Mouse (Mus musculus) midbrain, embryonic 16.5 days (tissue): ENCODE measurements around the gene Nf1. TPM values are rescaled to one million over a fixed set of nuclear protein-coding genes. Genes with fewer than 3 reads are reported as not detected.

Experiments
- ATAC-seq: fragments of 200-750 bp; cut with Nextera tagmentation; 2 replicates; pipeline ENCODE4 v1.8.0; 2017; ENCODE audit warnings: moderate TSS enrichment
- H3K27ac ChIP-seq: fragments of 300-500 bp; sonication (generic); 2 replicates; pipeline ENCODE4 v1.5.1; 2014; ENCODE audit warnings: mild to moderate bottlenecking, low read length, mixed read lengths
- H3K27me3 ChIP-seq: fragments of 300-500 bp; sonication (generic); 2 replicates; pipeline ENCODE4 v1.6.1; 2014; ENCODE audit warnings: low read depth, low read length, mixed read lengths; ENCODE audit not compliant: control insufficient read depth, insufficient read depth
- H3K36me3 ChIP-seq: fragments of 300-500 bp; sonication (generic); 2 replicates; pipeline ENCODE4 v1.6.1; 2014; ENCODE audit warnings: mild to moderate bottlenecking, low read length, moderate library complexity, mixed read lengths; ENCODE audit not compliant: control insufficient read depth, insufficient read depth
- H3K4me1 ChIP-seq: fragments of 300-500 bp; sonication (generic); 2 replicates; pipeline ENCODE4 v1.6.1; 2014; ENCODE audit warnings: mild to moderate bottlenecking, low read length, mixed read lengths; ENCODE audit not compliant: control insufficient read depth, insufficient read depth
- H3K4me2 ChIP-seq: fragments of 300-500 bp; sonication (generic); 2 replicates; pipeline ENCODE4 v1.6.1; 2014; ENCODE audit warnings: mild to moderate bottlenecking, low read length, mixed read lengths
- H3K4me3 ChIP-seq: fragments of 300-500 bp; sonication (generic); 2 replicates; pipeline ENCODE4 v1.5.1; 2014; ENCODE audit warnings: low read depth, mild to moderate bottlenecking, low read length, moderate library complexity, mixed read lengths
- H3K9ac ChIP-seq: fragments of 300-500 bp; sonication (generic); 2 replicates; pipeline ENCODE4 v1.6.1; 2014; ENCODE audit warnings: low read depth, low read length, mixed read lengths
- H3K9me3 ChIP-seq: fragments of 300-500 bp; sonication (generic); replicated peaks from 2 replicates; pipeline ENCODE4 v1.6.1; 2014; ENCODE audit warnings: mild to moderate bottlenecking, low read length, mixed read lengths; ENCODE audit not compliant: control insufficient read depth, poor library complexity, severe bottlenecking
- WGBS: fragments of 180-500 bp; shearing (Covaris S2); extraction: QIAGEN DNeasy Blood & Tissue Kit; methylation state at CpG from one replicate; pipeline ENCODE4 v1.1.7; 2014; 5-methylcytosine and 5-hydroxymethylcytosine counted together
- polyA plus RNA-seq: library from polyadenylated mRNA; unstranded; fragments of >200 nt; fragmentation: Nextera tagmentation; extraction: Ambion mirVana; gene quantifications from 2 replicates; pipeline ENCODE4 v1.2.1, GENCODE M21; 2015

Nf1 gene
- polyA plus RNA-seq, 1 experiment from 2014 or later = 4.7 TPM

DNA sequence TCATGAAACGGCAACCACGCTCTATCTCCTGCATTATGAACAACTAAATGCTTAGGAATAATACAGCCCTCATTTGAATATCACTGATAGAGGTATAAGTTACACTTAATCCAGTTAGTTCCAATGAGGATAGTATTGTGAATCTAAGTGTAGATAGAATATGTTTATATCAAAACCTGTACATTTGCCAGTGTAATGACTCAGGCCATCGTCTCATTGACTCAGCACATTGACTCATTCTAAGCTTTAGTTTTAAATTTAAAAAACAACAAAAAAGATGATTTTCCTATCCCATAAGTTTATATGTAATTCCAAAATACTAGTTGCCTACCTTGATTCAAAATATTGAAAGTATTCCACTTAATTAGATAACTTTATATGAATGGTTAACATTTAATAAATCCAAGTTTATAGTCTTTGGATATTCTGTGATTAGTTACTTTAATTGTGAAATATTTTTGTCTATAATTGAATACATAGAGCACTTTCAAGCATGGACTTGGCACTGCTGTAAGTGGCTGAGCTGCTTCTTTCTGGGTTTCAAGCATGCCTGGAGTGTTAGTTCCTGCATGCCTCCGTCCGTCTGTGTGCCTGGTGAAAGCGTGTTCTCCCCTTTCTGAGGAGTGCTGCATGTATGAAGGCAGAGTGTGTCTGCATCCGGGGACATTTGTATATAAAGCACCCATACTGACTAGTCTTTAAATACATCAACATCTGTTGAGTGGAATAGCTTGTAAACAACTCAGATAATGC is 74.4 kb downstream of the Nf1 start:
- Histone ChIP-seq H3K27me3 (no peaks in the 10 kb centered on the region), H3K9ac (no peak overlapping the region), H3K36me3 (peaks cover 9% of the 10 kb centered on the region; the same call in 1 of the 2 replicates), H3K4me1 (no peaks in the 10 kb centered on the region), H3K4me2 (no peak overlapping the region), H3K27ac (no peak overlapping the region), H3K9me3 (no peaks in the 10 kb centered on the region), H3K4me3 (no peak overlapping the region)
- 88% methylated on average over 7 of the region's 7 CpGs for WGBS
- no peak for ATAC-seq

DNA sequence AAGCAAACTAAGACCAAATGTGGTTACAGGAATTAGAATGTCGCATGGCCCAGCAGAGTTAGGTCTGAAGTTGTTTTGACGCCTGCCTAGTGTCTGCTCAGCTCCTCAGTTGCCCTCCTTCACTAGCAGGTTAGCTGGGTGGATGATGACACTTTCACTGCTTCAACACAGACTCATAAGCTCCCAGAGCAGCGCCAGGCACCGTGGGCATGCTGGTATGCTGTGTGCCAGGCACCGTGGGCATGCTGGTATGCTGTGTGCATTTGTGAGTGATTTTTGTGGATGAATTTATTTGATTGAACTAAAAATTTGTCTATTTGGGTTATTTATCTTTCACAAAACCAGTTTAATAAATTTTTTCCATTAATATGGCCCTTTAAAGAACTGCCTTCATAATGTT is 83.0 kb downstream of the Nf1 start:
- Histone ChIP-seq H3K27ac (no peak overlapping the region), H3K4me1 (no peaks in the 10 kb centered on the region), H3K36me3 (no peaks in the 10 kb centered on the region), H3K4me3 (no peak overlapping the region), H3K27me3 (no peaks in the 10 kb centered on the region), H3K9ac (no peak overlapping the region), H3K4me2 (no peak overlapping the region), H3K9me3 (no peaks in the 10 kb centered on the region)
- WGBS = 94% methylated on average over 5 of the region's 5 CpGs
- no peak for ATAC-seq

DNA sequence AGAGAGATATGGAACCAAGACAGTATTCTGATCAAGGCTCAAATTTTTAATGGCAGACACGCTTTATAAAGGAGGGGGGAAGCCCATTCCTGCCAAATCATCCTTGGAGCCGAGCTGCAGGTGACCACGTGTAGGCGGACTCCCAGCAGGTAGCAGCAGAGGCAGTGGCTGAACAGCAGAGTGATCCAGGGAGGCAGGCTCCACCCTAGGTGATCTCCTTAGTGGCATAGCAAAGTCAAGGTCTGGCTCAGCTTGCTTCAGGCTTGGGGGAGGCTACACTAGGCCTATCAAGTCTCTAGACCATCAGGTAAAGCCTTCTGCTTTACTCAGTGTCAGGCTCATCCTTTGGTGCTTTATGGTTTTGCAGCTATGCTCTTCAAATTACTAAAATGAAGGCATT is 87.1 kb downstream of the Nf1 start:
- Histone ChIP-seq H3K4me1 (no peaks in the 10 kb centered on the region), H3K9ac (no peak overlapping the region), H3K27me3 (no peaks in the 10 kb centered on the region), H3K36me3 (no peaks in the 10 kb centered on the region), H3K4me3 (no peak overlapping the region), H3K27ac (no peak overlapping the region), H3K4me2 (no peak overlapping the region), H3K9me3 (no peaks in the 10 kb centered on the region)
- ATAC-seq = no peak
- whole genome bisulfite sequencing = 64% methylated on average over 4 of the region's 4 CpGs

DNA sequence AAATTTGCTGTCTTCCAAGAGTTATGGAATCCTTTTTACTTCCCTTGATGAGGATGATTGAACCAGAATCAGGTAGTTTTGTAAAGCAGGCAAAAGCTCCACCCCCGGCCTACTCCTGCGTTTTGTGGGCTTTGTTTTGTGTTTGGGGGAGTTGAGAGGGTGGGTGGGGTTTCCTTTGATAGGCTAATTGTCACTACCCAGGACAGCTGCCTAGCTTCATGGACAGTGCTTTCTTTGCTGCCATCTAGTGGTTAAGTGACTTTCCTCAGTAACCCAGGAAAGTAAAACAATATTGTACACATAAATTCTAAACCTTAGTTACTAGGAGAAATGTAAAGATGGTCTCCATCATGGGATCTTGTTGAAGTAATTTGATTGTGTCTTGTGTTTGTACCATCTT is 88.1 kb downstream of the Nf1 start:
- Histone ChIP-seq H3K36me3 (no peaks in the 10 kb centered on the region), H3K9me3 (no peaks in the 10 kb centered on the region), H3K27me3 (no peaks in the 10 kb centered on the region), H3K27ac (no peak overlapping the region), H3K4me2 (no peak overlapping the region), H3K9ac (no peak overlapping the region), H3K4me1 (no peaks in the 10 kb centered on the region), H3K4me3 (no peak overlapping the region)
- ATAC-seq = no peak
- WGBS = 0% methylated on average over 2 of the region's 2 CpGs

DNA sequence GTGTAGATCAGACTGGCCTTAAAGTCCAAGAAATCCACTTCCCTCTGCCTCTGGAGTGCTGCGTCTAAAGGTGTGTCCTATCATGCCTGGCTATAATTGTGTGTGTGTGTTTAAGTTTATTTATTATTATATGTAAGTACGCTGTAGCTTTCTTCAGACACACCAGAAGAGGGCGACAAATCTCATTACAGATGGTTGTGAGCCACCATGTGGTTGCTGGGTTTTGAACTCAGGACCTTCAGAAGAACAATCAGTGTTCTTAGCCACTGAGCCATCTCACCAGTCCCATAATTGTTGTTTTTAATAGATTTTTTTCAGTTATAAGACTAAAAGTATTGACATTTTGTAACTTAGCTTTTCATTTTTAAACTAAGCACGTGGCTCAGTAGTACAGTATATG is 95.8 kb downstream of the Nf1 start:
- no peak for ATAC-seq
- 94% methylated on average over 4 of the region's 4 CpGs for WGBS
- peaks cover 9% of the 10 kb centered on the region; the same call in 1 of the 2 replicates for H3K36me3 ChIP-seq
- no peak overlapping the region for H3K9ac ChIP-seq
- no peaks in the 10 kb centered on the region for H3K27me3 ChIP-seq
- H3K9me3 ChIP-seq = no peaks in the 10 kb centered on the region
- no peak overlapping the region for H3K4me3 ChIP-seq
- H3K27ac ChIP-seq = no peak overlapping the region
- no peak overlapping the region for H3K4me2 ChIP-seq
- no peaks in the 10 kb centered on the region for H3K4me1 ChIP-seq

DNA sequence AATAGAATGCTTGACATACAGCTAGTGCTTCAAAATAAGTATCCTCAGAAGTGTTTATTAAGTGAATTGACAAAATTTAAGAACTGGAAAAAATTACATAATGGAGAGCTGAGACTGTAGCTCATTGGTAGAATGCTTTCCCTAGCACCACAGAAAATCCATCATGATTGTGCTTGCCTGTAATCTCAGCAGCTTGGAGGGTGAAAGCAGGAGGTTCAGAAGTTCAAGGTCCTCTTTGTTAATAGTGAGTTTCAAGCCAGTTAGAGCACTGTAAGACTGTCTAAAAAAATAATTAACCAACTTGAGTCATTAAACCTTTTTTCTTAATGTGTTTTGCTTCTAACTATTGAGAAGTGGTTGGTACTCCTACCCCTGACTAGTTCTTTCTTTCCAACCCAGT is 108.9 kb downstream of the Nf1 start:
- H3K4me3 ChIP-seq = no peak overlapping the region
- H3K27me3 ChIP-seq = no peaks in the 10 kb centered on the region
- no peak overlapping the region for H3K4me2 ChIP-seq
- no peak for ATAC-seq
- no peak overlapping the region for H3K27ac ChIP-seq
- no peak overlapping the region for H3K9ac ChIP-seq
- H3K9me3 ChIP-seq = no peaks in the 10 kb centered on the region
- H3K4me1 ChIP-seq = no peaks in the 10 kb centered on the region
- peaks cover 40% of the 10 kb centered on the region for H3K36me3 ChIP-seq

DNA sequence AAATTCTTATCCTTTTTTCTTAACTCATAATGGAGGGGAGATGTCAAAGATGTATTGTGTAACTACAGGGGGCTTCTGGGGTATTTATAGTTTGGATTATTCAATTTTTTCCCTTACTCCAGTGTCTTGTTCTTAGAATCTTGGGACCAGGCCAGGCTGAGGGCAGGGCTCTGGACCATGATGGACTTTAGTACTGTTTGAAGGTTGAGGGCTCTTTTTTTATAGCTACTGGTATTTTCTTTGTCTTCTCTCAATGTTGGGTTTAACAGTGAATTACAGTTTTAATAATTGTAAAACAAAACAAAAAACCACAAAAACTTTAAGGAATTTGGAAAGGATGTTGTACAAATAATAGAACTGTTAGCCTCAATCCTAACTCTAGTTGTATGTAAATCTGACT is 113.5 kb downstream of the Nf1 start:
- Histone ChIP-seq H3K4me2 (no peak overlapping the region), H3K4me1 (no peaks in the 10 kb centered on the region), H3K27ac (no peak overlapping the region), H3K4me3 (no peak overlapping the region), H3K27me3 (no peaks in the 10 kb centered on the region), H3K9me3 (no peaks in the 10 kb centered on the region), H3K36me3 (peaks cover 28% of the 10 kb centered on the region), H3K9ac (no peak overlapping the region)
- ATAC-seq = no peak

DNA sequence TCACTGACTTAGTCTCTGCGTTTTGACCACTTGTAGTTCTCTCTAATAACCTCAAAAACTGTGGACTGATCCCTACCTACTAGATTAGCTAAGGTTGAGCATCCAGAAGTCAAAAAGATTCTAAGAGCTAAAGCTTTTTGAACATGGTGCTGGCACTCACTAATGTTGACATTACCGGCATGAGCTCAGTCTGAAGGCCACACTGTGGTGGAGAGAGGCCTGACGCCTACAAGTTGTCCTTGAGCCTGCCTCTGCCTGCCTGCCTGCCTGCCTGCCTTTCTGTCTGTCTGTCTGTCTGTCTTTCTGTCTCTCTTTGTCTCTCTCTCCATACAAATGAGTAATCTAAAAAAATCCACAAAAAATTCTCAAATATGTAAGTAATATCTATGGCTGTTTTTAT is 118.4 kb downstream of the Nf1 start:
- Histone ChIP-seq H3K27ac (no peak overlapping the region), H3K9me3 (no peaks in the 10 kb centered on the region), H3K4me2 (no peak overlapping the region), H3K4me3 (no peak overlapping the region), H3K27me3 (no peaks in the 10 kb centered on the region), H3K36me3 (peaks cover 20% of the 10 kb centered on the region), H3K4me1 (no peaks in the 10 kb centered on the region), H3K9ac (no peak overlapping the region)
- WGBS = 92% methylated on average over 3 of the region's 3 CpGs
- no peak for ATAC-seq

DNA sequence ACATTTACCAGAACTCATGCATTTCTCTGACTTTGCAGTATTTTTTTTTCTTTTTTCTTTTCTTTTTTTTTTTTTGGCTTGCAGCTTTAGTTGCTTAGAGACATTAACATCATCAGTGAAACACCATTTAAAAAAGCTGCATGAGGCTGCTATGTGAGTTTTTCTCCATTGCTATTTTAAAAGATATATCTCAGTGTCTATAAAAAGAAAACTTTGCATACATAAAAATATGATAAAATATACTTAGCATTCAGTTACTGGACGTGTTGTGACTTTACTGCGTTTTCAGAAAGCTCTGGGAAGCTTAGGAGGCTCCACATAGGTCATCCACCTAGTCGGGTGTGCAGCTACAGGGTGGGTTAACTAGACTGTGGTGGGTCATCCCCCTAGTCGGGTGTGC is 120.4 kb downstream of the Nf1 start:
- Histone ChIP-seq H3K4me2 (no peak overlapping the region), H3K36me3 (peaks cover 13% of the 10 kb centered on the region), H3K9ac (no peak overlapping the region), H3K27me3 (no peaks in the 10 kb centered on the region), H3K27ac (no peak overlapping the region), H3K4me1 (no peaks in the 10 kb centered on the region), H3K4me3 (no peak overlapping the region), H3K9me3 (no peaks in the 10 kb centered on the region)
- WGBS = 95% methylated on average over 4 of the region's 4 CpGs
- no peak for ATAC-seq
